Mouse (Mus musculus): Measurements from ENCODE around the gene Nckap5. TPM values are rescaled to one million over a fixed set of nuclear protein-coding genes. Genes with fewer than 3 reads are reported as not detected.

Gene Nckap5
- polyA plus RNA-seq, 1 experiment from 2014 or later: 16.6 TPM

DNA sequence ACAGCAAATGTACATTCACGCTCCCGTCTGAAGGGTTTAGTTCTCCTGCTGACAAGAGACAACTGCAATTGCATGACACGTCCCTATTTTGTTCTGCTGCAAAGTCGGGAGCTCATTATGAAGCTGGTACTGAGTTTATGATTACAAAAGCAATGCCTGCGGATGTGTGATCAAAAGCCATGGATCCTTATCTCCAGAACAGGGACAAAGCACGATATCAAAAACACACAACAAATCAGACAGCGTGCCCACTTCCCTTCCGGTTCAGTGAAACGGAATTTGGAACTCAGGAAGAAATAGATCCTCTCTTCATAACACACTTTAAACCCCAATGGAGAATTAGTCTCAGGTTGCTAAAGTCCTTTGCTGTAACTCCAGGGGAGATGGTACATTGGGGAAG is 379.1 kb downstream of the Nckap5 start:
- H3K4me3 ChIP-seq (ENCODE audit: low read depth, low read length): no peak overlapping the region
- peaks cover 12% of the 10 kb centered on the region; the same call in 1 of the 2 replicates for H3K4me1 ChIP-seq (ENCODE audit: control insufficient read depth, insufficient read depth, low read length)
- no peak overlapping the region for H3K4me2 ChIP-seq (ENCODE audit: low read length)
- H3K9me3 ChIP-seq (replicated peaks; ENCODE audit: control insufficient read depth, low read length): no peaks in the 10 kb centered on the region
- ATAC-seq (no peak), DNase-seq (ENCODE audit: low spot score) (no peak)
- H3K27ac ChIP-seq (ENCODE audit: low read depth, low read length): no peak overlapping the region
- H3K9ac ChIP-seq (ENCODE audit: low read length): no peak overlapping the region
- H3K27me3 ChIP-seq (replicated peaks; ENCODE audit: control insufficient read depth, insufficient read depth, low read length): no peaks in the 10 kb centered on the region
- H3K36me3 ChIP-seq (ENCODE audit: control insufficient read depth, insufficient read depth, low read length): no peaks in the 10 kb centered on the region
- WGBS: 50% methylated on average over 9 of the region's 9 CpGs

DNA sequence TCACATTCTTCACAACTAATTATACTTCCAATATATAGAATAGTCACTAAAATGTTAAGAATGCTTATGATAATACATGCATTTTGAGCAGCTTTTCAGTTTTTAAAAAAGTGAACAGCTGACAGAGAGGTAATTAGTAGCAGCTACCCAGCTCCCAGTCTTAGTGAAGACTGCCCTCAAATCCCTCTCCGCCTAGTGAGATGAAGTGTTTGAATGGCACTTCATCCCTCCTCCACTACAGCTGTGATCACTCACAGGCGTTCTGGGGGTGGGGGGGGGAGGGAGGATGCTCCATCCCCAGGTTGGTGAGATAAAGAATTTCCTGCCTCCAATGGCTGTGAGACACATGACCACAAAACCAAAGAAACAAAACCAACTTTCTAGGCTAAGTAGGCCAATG is 381.2 kb downstream of the Nckap5 start:
- H3K9ac ChIP-seq (ENCODE audit: low read length): no peak overlapping the region
- H3K4me2 ChIP-seq (ENCODE audit: low read length): no peak overlapping the region
- peaks cover 12% of the 10 kb centered on the region; the same call in 1 of the 2 replicates for H3K4me1 ChIP-seq (ENCODE audit: control insufficient read depth, insufficient read depth, low read length)
- no peaks in the 10 kb centered on the region for H3K36me3 ChIP-seq (ENCODE audit: control insufficient read depth, insufficient read depth, low read length)
- WGBS: 35% methylated on average over 2 of the region's 2 CpGs
- peak; percentile 18 for DNase-seq (ENCODE audit: low spot score)
- no peak overlapping the region for H3K27ac ChIP-seq (ENCODE audit: low read depth, low read length)
- H3K9me3 ChIP-seq (replicated peaks; ENCODE audit: control insufficient read depth, low read length): no peaks in the 10 kb centered on the region
- H3K27me3 ChIP-seq (replicated peaks; ENCODE audit: control insufficient read depth, insufficient read depth, low read length): no peaks in the 10 kb centered on the region
- peak; percentile 57; the same call in 1 of the 2 replicates for ATAC-seq
- no peak overlapping the region for H3K4me3 ChIP-seq (ENCODE audit: low read depth, low read length)

DNA sequence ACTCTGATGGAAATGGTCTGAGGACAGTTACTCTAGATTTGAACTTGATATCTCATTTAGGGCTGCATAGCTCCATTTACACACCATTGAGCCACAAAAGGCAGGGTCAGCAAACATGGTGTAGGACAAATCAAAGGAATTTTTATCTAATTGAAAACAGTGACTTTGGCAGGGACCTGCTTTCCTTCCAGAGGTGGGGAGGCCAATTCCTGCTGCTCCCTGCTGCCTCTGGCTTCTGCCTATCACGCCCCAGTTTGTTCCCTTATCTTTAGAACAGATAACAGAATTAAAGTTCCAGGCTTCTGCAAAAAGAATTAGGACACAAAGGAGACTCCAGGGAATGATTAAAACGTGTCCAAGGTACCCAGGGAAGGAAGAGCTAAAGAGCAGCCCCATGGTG is 386.7 kb downstream of the Nckap5 start:
- 43% methylated on average over 2 of the region's 2 CpGs for WGBS
- no peak for ATAC-seq
- no peak overlapping the region for H3K9ac ChIP-seq (ENCODE audit: low read length)

DNA sequence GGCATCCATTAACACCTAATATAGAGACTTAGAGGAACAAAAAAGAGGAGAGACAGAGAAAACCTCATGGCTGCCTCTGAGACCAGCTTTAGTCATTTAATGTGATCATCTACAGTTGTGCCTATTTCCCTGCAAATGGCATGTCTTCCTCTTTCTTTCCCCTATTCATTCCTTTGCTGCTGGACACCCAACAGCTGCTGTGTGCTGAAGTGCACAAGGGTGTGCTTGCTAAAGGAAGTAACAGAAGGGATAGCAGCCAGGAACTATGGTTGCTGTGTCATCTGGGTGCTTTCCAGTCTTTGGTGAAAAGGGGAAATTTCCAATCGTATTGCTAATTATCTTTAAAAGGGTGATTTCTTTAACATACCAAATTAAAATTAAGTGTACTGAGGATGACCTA is 387.9 kb downstream of the Nckap5 start:
- Histone ChIP-seq H3K36me3 (ENCODE audit: control insufficient read depth, insufficient read depth, low read length) (no peaks in the 10 kb centered on the region), H3K27ac (ENCODE audit: low read depth, low read length) (no peak overlapping the region), H3K9ac (ENCODE audit: low read length) (no peak overlapping the region), H3K27me3 (replicated peaks; ENCODE audit: control insufficient read depth, insufficient read depth, low read length) (no peaks in the 10 kb centered on the region), H3K4me1 (ENCODE audit: control insufficient read depth, insufficient read depth, low read length) (peaks cover 4% of the 10 kb centered on the region; the same call in 1 of the 2 replicates), H3K4me2 (ENCODE audit: low read length) (no peak overlapping the region), H3K4me3 (ENCODE audit: low read depth, low read length) (no peak overlapping the region), H3K9me3 (replicated peaks; ENCODE audit: control insufficient read depth, low read length) (no peaks in the 10 kb centered on the region)
- ATAC-seq (no peak), DNase-seq (ENCODE audit: low spot score) (no peak)
- WGBS: 82% methylated on average over 1 of the region's 1 CpGs

More for the DNA sequence above, 386.7 kb downstream of the Nckap5 start:
- Histone ChIP-seq H3K9me3 (replicated peaks; ENCODE audit: control insufficient read depth, low read length) (no peaks in the 10 kb centered on the region), H3K4me3 (ENCODE audit: low read depth, low read length) (no peak overlapping the region), H3K4me1 (ENCODE audit: control insufficient read depth, insufficient read depth, low read length) (no peaks in the 10 kb centered on the region), H3K27me3 (replicated peaks; ENCODE audit: control insufficient read depth, insufficient read depth, low read length) (no peaks in the 10 kb centered on the region), H3K36me3 (ENCODE audit: control insufficient read depth, insufficient read depth, low read length) (no peaks in the 10 kb centered on the region), H3K27ac (ENCODE audit: low read depth, low read length) (no peak overlapping the region), H3K4me2 (ENCODE audit: low read length) (no peak overlapping the region)
- DNase-seq (ENCODE audit: low spot score): no peak

- H3K4me1 ChIP-seq (ENCODE audit: control insufficient read depth, insufficient read depth, low read length): peaks cover 10% of the 10 kb centered on the region
- H3K4me2 ChIP-seq (ENCODE audit: low read length): no peak overlapping the region
- H3K4me3 ChIP-seq (ENCODE audit: low read depth, low read length): no peak overlapping the region
- H3K27me3 ChIP-seq (replicated peaks; ENCODE audit: control insufficient read depth, insufficient read depth, low read length): no peaks in the 10 kb centered on the region
- H3K36me3 ChIP-seq (ENCODE audit: control insufficient read depth, insufficient read depth, low read length): no peaks in the 10 kb centered on the region
- whole genome bisulfite sequencing: 61% methylated on average over 6 of the region's 6 CpGs
- H3K27ac ChIP-seq (ENCODE audit: low read depth, low read length): no peak overlapping the region
- DNase-seq (ENCODE audit: low spot score) (peak; percentile 59), ATAC-seq (peak; percentile 65; the same call in 1 of the 2 replicates)
- H3K9ac ChIP-seq (ENCODE audit: low read length): no peak overlapping the region
- no peaks in the 10 kb centered on the region for H3K9me3 ChIP-seq (replicated peaks; ENCODE audit: control insufficient read depth, low read length)
Observed at GRCm38 (mm10) chr1:126438000-126438572, 392.5 kb downstream of the Nckap5 start.

DNA sequence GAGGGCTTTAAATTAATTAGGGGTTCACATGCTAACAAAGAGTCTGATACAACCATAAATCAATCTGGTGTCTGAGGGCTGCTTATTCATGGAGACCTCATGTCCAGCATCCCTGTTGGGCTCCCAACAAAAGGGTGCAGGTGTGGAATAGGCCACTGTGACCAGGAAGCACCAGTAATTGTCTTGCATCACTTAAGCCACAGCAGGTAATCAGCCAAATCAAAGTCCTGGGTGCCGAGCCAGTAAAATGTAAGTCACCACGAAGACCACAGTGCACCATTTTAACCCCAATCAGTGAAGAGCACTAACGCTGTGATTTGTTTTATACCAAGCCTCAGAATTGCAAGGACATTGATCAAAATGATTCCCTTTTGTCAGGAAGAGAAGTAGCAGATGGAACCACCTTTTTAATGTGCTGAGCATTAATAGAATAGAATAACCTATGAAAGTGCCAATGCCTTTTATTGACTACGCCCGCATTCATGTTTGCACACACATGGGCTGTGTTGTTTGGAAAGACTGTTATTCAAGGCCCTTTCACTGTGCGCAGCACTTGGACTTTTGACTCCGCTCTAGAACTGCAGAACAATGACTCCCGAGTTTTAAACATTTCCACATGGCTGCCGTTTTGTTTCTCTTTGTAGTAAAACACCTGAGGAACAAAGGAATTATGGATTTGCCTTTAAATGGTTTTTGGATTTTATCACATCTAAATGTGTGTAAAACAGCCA is 393.5 kb downstream of the Nckap5 start:
- H3K9me3 ChIP-seq (replicated peaks; ENCODE audit: control insufficient read depth, low read length): no peaks in the 10 kb centered on the region
- H3K27ac ChIP-seq (ENCODE audit: low read depth, low read length): 0 out of 2 replicates have a peak overlapping the region, but pooled peaks have one; percentile 27
- 37% methylated on average over 9 of the region's 9 CpGs for WGBS
- DNase-seq (ENCODE audit: low spot score): peak; percentile 52
- H3K4me1 ChIP-seq (ENCODE audit: control insufficient read depth, insufficient read depth, low read length): peaks cover 10% of the 10 kb centered on the region
- no peak overlapping the region for H3K4me2 ChIP-seq (ENCODE audit: low read length)
- H3K36me3 ChIP-seq (ENCODE audit: control insufficient read depth, insufficient read depth, low read length): no peaks in the 10 kb centered on the region
- H3K4me3 ChIP-seq (ENCODE audit: low read depth, low read length): no peak overlapping the region
- H3K27me3 ChIP-seq (replicated peaks; ENCODE audit: control insufficient read depth, insufficient read depth, low read length): no peaks in the 10 kb centered on the region
- H3K9ac ChIP-seq (ENCODE audit: low read length): no peak overlapping the region
- ATAC-seq: no peak; the same call in 1 of the 2 replicates

DNA sequence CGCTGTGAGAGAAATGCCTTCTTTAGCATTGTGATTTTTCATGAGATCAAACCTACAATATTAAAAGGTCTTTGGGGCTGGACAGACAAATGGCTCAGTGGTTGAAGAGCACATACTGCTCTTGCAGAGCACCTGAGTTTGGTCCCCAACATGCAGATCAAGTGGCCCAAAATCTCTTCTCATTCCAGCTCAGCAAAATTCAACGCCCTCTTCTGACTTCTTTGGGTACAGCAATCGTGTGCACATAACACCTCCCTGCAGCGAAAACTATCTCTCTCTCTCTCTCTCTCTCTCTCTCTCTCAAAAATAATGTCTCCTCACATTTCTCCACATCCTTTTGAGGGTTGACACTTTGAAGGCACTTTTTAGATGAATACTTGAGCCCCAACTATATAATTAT is 398.3 kb downstream of the Nckap5 start:
- no peak for ATAC-seq
- H3K4me3 ChIP-seq (ENCODE audit: low read depth, low read length): no peak overlapping the region
- H3K9me3 ChIP-seq (replicated peaks; ENCODE audit: control insufficient read depth, low read length): no peaks in the 10 kb centered on the region
- H3K9ac ChIP-seq (ENCODE audit: low read length): no peak overlapping the region
- no peak overlapping the region for H3K27ac ChIP-seq (ENCODE audit: low read depth, low read length)
- no peak overlapping the region for H3K4me2 ChIP-seq (ENCODE audit: low read length)
- H3K27me3 ChIP-seq (replicated peaks; ENCODE audit: control insufficient read depth, insufficient read depth, low read length): no peaks in the 10 kb centered on the region
- 85% methylated on average over 4 of the region's 4 CpGs for WGBS
- peaks cover 5% of the 10 kb centered on the region for H3K4me1 ChIP-seq (ENCODE audit: control insufficient read depth, insufficient read depth, low read length)
- no peaks in the 10 kb centered on the region for H3K36me3 ChIP-seq (ENCODE audit: control insufficient read depth, insufficient read depth, low read length)
- no peak for DNase-seq (ENCODE audit: low spot score)

- WGBS: 18% methylated on average over 5 of the region's 5 CpGs
- Histone ChIP-seq H3K9ac (ENCODE audit: low read length) (no peak overlapping the region), H3K27ac (ENCODE audit: low read depth, low read length) (0 out of 2 replicates have a peak overlapping the region, but pooled peaks have one; percentile 17), H3K27me3 (replicated peaks; ENCODE audit: control insufficient read depth, insufficient read depth, low read length) (no peaks in the 10 kb centered on the region), H3K36me3 (ENCODE audit: control insufficient read depth, insufficient read depth, low read length) (no peaks in the 10 kb centered on the region), H3K4me2 (ENCODE audit: low read length) (no peak overlapping the region), H3K4me3 (ENCODE audit: low read depth, low read length) (no peak overlapping the region), H3K4me1 (ENCODE audit: control insufficient read depth, insufficient read depth, low read length) (no peaks in the 10 kb centered on the region), H3K9me3 (replicated peaks; ENCODE audit: control insufficient read depth, low read length) (no peaks in the 10 kb centered on the region)
- DNase-seq (ENCODE audit: low spot score) (peak; percentile 94), ATAC-seq (peak; percentile 79)
Observed at GRCm38 (mm10) chr1:126431594-126431993, 399.0 kb downstream of the Nckap5 start.

DNA sequence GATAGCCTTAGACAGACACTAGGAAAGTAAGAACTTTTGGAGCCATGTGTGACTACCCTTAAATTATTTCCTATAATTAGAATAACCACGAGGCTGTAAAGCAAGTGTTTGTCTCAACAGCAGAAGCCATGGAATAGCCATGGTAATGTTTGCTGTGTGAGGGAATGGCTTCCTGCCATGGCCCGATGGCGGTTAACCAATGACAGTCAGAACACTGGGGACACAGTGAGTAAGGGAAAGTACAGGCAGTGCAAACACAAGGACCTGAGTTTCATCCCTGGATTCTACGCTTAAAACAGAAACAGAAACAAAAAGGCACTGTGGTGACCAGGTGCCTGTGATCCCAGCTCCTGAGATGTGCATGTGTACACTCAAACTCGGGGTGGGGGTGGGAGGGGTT is 419.2 kb downstream of the Nckap5 start:
- WGBS: 86% methylated on average over 5 of the region's 5 CpGs
- Histone ChIP-seq H3K9ac (ENCODE audit: low read length) (no peak overlapping the region), H3K4me3 (ENCODE audit: low read depth, low read length) (no peak overlapping the region), H3K27me3 (replicated peaks; ENCODE audit: control insufficient read depth, insufficient read depth, low read length) (no peaks in the 10 kb centered on the region), H3K36me3 (ENCODE audit: control insufficient read depth, insufficient read depth, low read length) (no peaks in the 10 kb centered on the region), H3K4me1 (ENCODE audit: control insufficient read depth, insufficient read depth, low read length) (no peaks in the 10 kb centered on the region), H3K27ac (ENCODE audit: low read depth, low read length) (no peak overlapping the region), H3K9me3 (replicated peaks; ENCODE audit: control insufficient read depth, low read length) (no peaks in the 10 kb centered on the region), H3K4me2 (ENCODE audit: low read length) (no peak overlapping the region)
- ATAC-seq: no peak
- DNase-seq (ENCODE audit: low spot score): no peak

Data from forebrain, embryonic 14.5 days (tissue).